Mouse (Mus musculus) cerebellum, adult 18-20 months (tissue): ENCODE measurements around the gene Tmc6.
"Not testable (repeated sequence)": the region's sequence is repeated elsewhere in the genome, so short reads cannot be mapped to it uniquely, and the experiment has no call there.

Experiments used
- DNase-seq, 2 experiments: peaks; one replicate each; pipeline ENCODE4 v3.0.0; 2021

Gene Tmc6

GRCm38 (mm10) chr11:117809407-117810311 lies 27.7 kb upstream of the Tmc6 start, which contains the start of the genes Gm20708 and Syngr2:
Gene Gm20708, plus strand, starts transcription at chr11:117809668.
Gene Syngr2, plus strand, starts transcription at chr11:117809668.
- peak in 1 of 2 experiments; percentile 31 for DNase-seq

DNA sequence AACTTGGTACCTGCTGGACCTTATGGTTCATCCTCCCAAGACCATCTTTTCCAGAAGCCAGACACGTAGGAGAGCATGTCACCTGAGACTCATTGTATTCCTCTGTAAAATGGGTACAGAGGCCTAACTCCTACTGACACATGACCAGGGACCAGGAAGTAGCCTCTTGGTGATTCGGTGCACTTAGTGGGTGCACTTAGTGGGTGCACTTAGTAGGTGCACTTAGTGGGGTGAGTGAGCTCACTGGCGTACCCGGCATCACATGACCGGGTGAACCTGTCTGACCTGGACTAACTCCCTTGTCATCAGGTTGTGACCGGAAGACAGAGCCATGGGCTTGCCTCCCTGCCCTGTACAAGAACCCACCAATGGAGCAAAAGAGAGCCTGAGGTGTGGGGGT lies 24.8 kb upstream of the Tmc6 start:
- no peak for DNase-seq

- DNase-seq, result no peak
Observed at GRCm38 (mm10) chr11:117803166-117803688, 21.2 kb upstream of the Tmc6 start.

GRCm38 (mm10) chr11:117801650-117802049 lies 19.7 kb upstream of the Tmc6 start:
- no peak for DNase-seq

- no peak for DNase-seq
Observed at GRCm38 (mm10) chr11:117800038-117800437, 18.0 kb upstream of the Tmc6 start.

GRCm38 (mm10) chr11:117799174-117799573 lies 17.2 kb upstream of the Tmc6 start:
- no peak for DNase-seq

DNA sequence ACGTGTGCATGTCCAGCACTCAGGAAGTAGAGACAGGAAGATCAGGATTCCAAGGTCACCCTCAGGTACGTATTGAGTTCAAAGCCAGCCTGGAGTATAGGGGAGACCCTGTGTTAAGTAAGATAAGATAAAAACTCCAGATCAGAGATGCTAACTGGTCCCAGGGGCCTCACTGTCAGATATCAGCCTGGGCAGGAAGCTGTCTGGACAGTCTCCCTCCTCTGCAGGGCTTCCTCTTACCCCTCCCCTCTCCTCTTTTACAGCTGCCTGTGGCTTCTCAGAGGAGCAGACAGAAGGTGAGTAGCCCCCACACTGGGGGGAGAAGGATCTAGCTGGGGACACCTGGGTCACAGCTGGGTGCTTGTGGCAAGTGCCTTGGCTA lies 16.2 kb upstream of the Tmc6 start:
- DNase-seq, result no peak

DNA sequence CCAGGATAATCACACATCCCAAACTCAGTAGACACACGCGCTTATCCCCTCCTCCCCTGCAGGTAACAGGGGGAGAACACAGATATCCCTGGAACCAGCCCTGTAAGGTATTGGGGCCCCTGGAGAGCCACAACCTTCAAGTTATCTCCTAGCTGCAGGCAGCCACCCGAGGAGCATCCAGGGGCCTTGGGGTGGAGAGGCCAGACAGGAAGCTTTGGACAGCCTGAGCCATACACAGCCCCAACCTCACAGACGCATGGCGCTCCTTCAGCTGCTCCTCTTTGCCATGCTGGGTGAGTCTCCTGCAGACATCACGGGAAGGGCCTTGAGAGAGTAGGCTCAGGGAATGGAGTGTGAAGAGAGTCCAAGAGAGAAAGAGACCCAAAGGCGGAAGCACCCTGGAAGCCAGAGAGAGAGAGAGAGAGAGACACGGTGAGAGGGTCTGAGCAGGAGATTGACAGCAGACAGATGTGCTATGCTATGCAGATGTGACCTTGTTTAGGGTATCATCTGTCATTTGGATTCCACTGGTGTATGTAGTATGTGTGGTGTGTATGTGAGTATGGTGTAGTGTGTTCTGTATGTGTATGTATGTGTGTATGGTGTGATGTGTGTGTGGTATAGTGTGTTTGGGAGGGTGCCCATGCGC lies 15.6 kb upstream of the Tmc6 start, which contains the start of gene 6030468B19Rik:
6030468B19Rik (plus strand) TSS at position 150 of the 649 bp plus-strand sequence.
- no peak for DNase-seq

GRCm38 (mm10) chr11:117796954-117797353 lies 15.0 kb upstream of the Tmc6 start:
- no peak for DNase-seq

DNA sequence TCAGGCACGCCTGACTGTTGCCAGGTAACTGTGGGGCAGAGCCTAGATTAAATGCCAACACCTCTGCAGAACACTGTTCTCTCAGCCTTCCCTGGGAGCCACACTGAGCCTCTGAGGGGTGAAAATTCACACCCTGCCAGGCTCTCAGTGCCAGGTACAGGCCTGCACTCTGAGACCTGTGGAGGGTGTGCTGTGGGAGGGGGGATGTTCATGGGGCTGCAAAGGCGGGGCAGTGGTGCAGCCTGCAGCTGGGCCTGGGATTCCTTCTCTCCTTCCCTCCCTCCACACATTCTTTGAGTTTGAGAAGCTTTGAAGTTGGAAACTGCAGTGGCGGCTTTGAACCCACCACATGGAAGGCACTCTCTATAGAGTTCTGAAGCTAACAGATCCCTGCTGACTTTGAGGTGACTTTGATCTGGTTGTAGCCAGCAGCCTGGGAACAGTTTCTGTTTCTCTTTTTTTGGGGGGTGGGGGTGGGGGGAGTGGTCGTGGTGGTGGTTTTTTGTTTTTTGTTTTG lies 12.1 kb upstream of the Tmc6 start:
- no peak for DNase-seq

DNA sequence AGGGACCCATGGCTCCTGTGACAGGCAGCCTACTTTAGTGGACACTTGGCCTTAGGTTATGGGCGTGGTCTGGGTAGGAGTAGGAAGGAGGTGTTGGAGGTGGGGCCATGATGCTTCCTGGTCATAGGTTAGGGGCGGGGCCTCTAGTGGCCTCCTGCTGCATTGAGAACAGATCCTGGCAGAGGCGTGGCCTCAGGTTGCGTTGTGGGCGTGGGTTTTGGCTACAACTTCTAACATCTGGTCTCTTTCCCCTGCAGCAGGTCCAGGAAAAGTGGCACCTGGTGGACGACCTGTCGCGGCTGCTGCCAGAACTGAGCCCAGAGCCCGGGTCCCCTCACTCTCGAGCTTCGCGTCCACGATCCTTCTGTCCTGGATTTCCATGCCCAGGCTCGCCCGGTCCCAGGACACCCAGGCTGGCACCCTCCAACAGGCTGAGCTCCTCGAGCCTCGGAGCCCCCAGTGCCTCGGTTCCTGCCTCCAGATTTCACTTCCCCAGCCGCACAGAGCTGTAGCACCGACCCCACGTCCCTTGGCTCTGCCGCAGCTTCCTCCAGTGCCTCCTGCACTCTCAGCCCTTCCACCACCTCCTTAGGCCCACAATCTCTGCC lies 10.4 kb upstream of the Tmc6 start:
- DNase-seq, result no peak

DNA sequence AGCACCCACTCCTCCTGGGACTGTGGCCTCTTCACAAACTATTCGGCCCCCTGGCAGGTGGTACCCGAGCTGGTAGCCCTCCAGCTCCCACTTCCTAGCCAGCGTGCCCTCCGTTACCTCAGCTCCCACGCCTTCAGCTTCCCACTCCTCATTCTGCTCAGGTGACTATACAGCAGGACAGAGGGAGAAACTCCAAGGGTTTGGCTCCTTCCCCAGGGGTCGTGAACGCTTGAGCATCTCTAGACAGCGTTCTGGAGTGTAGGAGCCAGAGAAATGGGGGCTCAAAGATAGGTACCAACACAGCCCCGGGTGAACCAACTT lies 9.4 kb upstream of the Tmc6 start:
- DNase-seq, result no peak

DNA sequence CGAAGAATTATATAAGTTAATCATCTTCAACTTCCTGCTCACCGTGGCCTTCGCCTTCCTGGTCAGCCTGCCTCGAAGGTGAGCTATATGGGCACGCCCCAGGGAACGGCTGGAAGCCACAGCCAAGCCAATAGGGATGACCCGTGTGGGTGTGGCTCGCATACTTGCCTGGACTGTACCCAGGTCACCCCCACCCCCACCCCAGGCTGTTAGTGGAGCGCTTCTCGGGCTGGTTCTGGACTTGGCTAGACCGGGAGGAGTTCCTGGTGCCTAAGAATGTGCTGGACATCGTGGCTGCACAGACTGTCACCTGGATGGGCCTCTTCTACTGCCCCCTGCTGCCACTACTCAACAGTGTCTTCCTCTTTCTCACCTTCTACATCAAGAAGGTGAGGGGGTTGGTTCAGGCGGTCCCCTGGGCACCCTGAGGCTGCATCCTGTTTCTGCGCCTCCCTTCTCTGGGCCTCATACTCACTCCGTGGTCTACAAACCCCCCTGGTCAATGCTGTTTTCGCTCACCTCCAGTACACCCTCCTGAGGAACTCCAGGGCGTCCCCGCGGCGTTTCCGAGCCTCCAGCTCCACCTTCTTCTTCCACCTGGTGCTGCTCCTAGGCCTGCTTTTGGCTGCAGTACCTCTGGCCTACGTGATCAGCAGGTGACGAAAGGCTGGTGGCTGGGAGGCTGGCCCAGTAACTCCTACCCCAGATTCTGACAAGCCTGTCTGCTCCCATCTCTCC lies 8.9 kb upstream of the Tmc6 start:
- no peak for DNase-seq

GRCm38 (mm10) chr11:117790286-117790685 lies 8.3 kb upstream of the Tmc6 start:
- DNase-seq, result peak; percentile 47 to 54

- DNase-seq, result not testable (repeated sequence)
Observed at GRCm38 (mm10) chr11:117788481-117788880, 6.5 kb upstream of the Tmc6 start.

DNA sequence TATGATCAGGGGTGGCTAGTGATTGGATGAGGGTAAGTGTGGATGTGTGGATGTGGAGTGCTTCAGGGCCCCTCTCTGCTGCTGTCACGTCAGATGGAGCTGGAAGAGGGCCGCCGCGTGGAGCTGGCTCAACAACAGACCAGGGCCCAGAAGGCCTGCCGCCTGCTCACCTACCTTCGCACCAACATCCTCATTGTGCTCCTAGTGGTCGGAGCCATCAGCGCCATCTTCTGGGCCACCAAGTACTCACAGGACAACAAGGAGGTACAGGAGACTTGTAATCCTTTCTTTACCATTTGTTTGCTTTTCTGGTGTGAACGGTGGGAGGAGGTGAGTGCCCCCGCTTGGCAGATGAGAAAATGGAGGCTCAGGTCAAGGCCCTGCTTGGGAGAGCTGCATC lies 4.3 kb upstream of the Tmc6 start:
- DNase-seq, result peak; percentile 69 to 78

DNA sequence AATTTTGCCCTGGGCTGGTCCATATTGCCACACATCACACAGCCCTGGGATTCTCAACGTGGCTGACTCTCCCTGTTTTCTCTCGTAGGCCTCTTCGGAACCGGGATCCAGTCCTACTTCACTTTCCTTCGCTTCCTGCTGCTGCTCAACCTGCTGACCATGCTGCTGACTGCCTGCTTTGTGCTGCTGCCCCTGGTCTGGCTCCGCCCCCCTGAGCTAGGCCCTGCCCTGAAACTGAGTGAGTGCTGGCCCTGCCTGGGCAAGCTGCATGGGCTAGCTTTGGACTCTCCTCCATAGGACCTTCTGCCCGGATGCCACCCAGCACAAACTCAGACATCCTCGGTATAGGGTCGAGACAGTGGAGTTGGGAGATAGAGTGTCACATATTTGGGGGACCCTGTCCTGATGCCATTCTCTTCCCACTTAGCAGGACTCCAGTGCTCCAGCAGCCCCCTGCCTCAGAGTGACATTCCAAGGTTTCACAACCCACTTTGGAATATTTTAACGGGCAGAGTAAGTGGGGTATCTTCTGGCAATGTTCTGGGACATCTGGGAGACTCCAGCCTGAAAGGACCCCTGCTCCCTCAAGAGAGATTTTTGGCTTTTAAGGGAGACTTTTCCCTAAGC lies 1.8 kb upstream of the Tmc6 start:
- no peak for DNase-seq

- peak; percentile 36 to 47 for DNase-seq
Observed at GRCm38 (mm10) chr11:117783089-117783488, 1.1 kb upstream of the Tmc6 start.

DNA sequence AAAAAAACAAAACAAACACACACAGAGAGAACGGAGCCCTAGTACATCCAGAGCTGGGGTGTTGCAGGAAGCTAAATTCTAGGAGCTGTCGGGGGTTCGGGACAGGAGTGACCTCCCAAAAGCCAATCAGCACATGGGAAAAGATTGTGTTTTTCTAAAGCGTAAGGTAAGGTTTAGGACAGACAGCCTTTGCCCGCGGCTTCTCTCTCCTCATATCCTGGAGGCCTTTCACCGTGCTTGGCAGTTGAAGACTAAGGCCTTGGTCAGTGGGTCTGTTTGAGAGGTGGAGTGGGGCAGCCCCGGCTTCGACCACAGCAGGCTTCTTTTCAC lies 672 bp upstream of the Tmc6 start:
- no peak for DNase-seq

GRCm38 (mm10) chr11:117781199-117781821 lies 688 bp downstream of the Tmc6 start:
- DNase-seq, result no peak

DNA sequence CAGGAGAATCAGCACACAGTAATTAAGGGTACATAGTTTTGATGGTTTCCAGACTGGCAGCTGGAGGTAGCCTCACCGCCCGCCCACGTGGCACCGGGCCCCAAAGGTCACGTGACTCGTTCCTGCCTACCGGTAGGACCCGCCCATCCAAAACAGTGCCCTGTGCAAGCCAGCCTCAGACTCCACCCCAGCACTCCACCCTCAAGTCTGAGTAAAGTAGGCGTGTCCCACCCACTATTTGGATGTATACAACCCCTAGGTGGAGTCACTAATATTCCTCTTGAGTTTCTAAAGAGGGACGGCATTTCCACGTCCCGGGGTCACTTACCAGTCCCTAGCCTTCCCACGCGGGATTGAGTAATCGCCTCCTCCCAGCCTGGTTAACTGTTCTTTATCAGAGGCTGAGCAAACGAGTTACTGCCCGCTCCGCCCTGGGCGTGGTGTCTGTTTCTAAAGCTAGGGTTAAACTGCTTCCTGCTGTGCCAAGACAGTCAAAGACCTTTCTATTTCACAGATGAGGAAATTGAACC lies 1.4 kb downstream of the Tmc6 start:
- DNase-seq, result no peak

- no peak for DNase-seq
Observed at GRCm38 (mm10) chr11:117780199-117780515, 1.8 kb downstream of the Tmc6 start.
